Mouse (Mus musculus) layer of hippocampus, postnatal 36 days (tissue): ENCODE data around the gene Olfr48. TPM values are rescaled to one million over a fixed set of nuclear protein-coding genes. Genes with fewer than 3 reads are reported as not detected.

Source experiments
- DNase-seq, 2 experiments: peaks; one replicate each; pipeline ENCODE4 v3.0.0; 2022
- total RNA-seq, 2 experiments: library from RNA; stranded (reverse); gene quantifications; 2 replicates each; pipeline ENCODE4 v1.2.3; 2021

The Olfr48 gene
- not detected for total RNA-seq

- no peak for DNase-seq
These were observed at the start of gene Olfr48 for GRCm38 (mm10) chr2:89848105-89848504. Gene Olfr48, minus strand, starts transcription at chr2:89848205.

DNA sequence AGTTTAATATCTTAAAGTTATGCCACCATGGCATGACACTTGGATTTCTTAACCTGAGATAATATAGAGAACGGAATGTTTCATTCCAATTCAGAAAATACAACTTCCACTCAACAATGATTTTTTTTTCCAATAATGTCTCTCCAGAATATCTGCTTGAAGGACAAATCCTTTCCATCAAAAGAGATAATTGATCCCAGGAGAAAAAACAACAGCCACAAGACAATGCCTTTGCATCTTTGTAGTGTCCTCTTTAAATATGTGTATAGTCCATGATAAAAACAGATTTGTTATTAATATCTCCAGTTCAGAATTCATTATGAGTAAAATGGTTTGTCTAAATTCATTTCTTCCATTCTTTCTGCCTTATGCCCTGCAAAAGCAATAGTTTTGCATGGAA lies 30.1 kb upstream of the Olfr48 start, which contains the start of gene Olfr1257:
Gene Olfr1257 (plus strand): TSS at position 301 of the 400 bp plus-strand sequence.
- DNase-seq: no peak

DNA sequence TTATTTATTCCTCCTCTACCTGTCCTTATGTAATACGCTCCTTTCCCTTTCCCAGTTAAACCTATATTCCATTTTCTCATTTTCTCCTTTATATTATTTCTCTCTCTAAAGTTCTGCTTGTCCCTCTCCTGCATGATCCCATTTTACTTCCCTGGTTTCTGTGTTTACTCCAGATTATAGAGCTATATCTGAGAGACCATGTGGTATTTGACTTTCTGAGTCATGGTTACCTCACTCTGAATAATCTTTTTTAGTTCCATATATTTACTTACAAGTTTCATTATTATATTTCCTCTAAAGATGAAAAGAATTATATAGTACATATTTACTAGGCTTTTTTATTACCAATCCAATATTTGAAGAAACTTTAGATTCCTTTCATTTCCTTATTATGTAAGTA lies 1.2 kb upstream of the Olfr48 start:
- DNase-seq: no peak

GRCm38 (mm10) chr2:89841455-89841854 lies 6.5 kb downstream of the Olfr48 start, which contains the start of gene Olfr1256:
Gene Olfr1256, minus strand, starts transcription at chr2:89841555.
- no peak for DNase-seq

GRCm38 (mm10) chr2:89820216-89820615 lies 27.8 kb downstream of the Olfr48 start:
- no peak for DNase-seq

DNA sequence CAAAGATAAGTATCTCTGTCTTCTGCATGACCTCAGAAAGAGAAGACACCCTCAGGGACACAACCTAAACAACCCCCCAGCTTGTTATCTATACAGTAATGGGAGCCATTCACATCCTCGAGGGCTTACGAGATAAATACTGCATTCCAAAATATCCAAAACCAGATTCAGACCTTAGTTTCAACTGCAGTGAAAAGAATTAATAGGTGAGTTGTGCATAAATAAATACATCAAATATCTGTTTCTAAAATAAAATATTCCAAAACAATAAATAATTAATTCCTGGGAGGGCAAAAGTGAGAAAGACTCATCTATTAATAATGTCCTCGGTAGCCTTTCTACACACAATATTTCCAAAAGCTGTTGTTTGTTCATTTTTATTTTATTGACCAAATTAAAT lies 36.3 kb downstream of the Olfr48 start, which contains the start of gene Olfr1255:
Gene Olfr1255 (plus strand): TSS at position 301 of the 400 bp plus-strand sequence.
- DNase-seq: no peak

- DNase-seq: no peak
These were observed 37.3 kb downstream of the Olfr48 start for GRCm38 (mm10) chr2:89810751-89811150.

- DNase-seq: no peak
These were observed 48.4 kb downstream of the Olfr48 start for GRCm38 (mm10) chr2:89799583-89799982.

- no peak for DNase-seq
These were observed 54.5 kb downstream of the Olfr48 start, which contains the start of gene Olfr1254 for GRCm38 (mm10) chr2:89793519-89793918. Gene Olfr1254, minus strand, starts transcription at chr2:89793619.

Other genes with a start within 250 kb of the Olfr48 start
- gene Olfr1247, start 234.1 kb downstream of the Olfr48 start, total RNA-seq: under 1 TPM; 0.08 to 0.10 TPM
- not detected for gene Olfr1248, start 230.0 kb downstream of the Olfr48 start, total RNA-seq
- not detected for gene Olfr1249, start 213.2 kb downstream of the Olfr48 start, total RNA-seq
- gene Olfr1250, start 186.7 kb downstream of the Olfr48 start, total RNA-seq: under 1 TPM in 1 of 2 experiments, not detected in 1; 0.10 TPM
- gene Olfr1251, start 176.3 kb downstream of the Olfr48 start, total RNA-seq: not detected
- gene Olfr1252, start 123.2 kb downstream of the Olfr48 start, total RNA-seq: not detected
- gene Olfr1253, start 91.1 kb downstream of the Olfr48 start, total RNA-seq: not detected
- gene Olfr1254, start 54.6 kb downstream of the Olfr48 start, total RNA-seq: not detected
- gene Olfr1255, start 36.2 kb downstream of the Olfr48 start, total RNA-seq: not detected
- under 1 TPM in 1 of 2 experiments, not detected in 1; 0.05 TPM for gene Olfr1256, start 6.7 kb downstream of the Olfr48 start, total RNA-seq
- gene Olfr1257, start 30.2 kb upstream of the Olfr48 start, total RNA-seq: not detected
- gene Olfr1258, start 79.1 kb upstream of the Olfr48 start, total RNA-seq: not detected
- gene Olfr1259, start 100.5 kb upstream of the Olfr48 start, total RNA-seq: not detected
- not detected for gene Olfr1260, start 126.1 kb upstream of the Olfr48 start, total RNA-seq
- not detected for gene Olfr1261, start 143.0 kb upstream of the Olfr48 start, total RNA-seq
- not detected for gene Olfr1262, start 151.9 kb upstream of the Olfr48 start, total RNA-seq
- gene Olfr1263, start 163.9 kb upstream of the Olfr48 start, total RNA-seq: not detected
- gene Olfr1264, start 177.4 kb upstream of the Olfr48 start, total RNA-seq: not detected
- gene Olfr1265, start 187.1 kb upstream of the Olfr48 start, total RNA-seq: not detected
- gene Olfr140, start 215.4 kb upstream of the Olfr48 start, total RNA-seq: not detected